Mouse (Mus musculus): ENCODE data around the gene Esrrg.

Gene Esrrg

DNA sequence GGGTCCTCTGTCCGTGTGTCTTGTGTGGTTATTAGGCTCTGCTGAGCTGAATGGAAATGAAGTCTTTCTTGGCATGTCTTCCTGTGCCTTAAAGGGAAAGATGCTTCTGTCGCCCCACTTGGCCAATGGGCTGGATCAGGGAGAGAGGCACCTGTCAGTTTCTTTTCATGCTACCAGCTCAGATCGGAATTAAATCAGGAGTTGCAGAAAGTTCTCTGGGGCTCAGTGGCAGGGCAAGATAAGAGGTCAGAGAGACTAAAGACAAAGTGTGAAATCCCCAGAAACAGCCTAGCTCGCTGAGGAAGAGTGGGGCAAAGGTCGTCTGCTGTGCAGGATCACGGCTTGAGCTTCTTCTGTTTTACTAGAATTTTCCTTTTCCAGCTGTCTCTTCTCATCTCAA is 97.5 kb downstream of the Esrrg start:
- DNase-seq (ENCODE audit: low spot score in 2 of 2): no peak

DNA sequence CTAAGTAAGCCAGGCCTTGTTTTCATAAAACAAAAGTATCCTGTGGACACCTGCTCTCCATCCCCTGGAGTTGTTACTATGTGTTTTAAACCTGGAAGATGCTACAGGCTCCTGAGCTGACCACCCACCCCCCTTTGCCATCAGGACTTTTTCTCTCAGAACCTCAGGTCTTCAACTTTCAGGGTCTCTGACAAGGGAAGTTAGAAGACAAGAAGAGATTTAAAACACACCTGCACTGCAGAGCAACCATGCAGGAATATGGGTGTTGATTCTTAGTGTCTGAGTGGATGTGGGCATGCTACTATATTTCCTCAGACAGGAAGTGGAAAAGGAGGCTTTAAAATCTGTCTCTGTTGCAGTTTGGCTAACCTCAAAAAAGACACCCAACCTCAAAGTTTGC is 98.6 kb downstream of the Esrrg start:
- DNase-seq (ENCODE audit: low spot score in 2 of 2): no peak

- no peak for DNase-seq (ENCODE audit: low spot score in 2 of 2)
Measured at GRCm38 (mm10) chr1:187710434-187710948, 101.9 kb downstream of the Esrrg start.

- DNase-seq (ENCODE audit: low spot score in 2 of 2): no peak
Measured at GRCm38 (mm10) chr1:187721035-187721434, 112.4 kb downstream of the Esrrg start.

GRCm38 (mm10) chr1:187722016-187722415 is 113.4 kb downstream of the Esrrg start:
- no peak for DNase-seq (ENCODE audit: low spot score in 2 of 2)

DNA sequence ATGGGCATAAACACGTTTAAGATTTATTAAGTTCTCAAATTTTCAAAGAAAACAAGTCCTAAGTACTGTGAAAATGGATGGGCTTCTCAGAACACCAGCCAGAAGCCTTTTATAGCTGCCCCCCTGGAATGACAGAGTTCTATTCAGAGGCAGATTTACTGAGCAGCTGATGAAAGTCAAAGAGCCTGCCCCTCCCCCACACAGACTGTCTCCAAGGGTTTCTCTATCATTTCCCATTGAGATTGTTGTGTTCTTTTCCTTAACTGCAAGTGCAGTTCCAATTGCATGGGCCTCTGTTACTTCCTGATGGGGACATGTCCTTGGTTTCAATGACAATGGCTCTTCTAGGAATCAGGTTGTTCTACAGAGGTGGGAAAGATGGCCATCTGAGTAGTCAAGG is 116.1 kb downstream of the Esrrg start:
- DNase-seq (ENCODE audit: low spot score in 2 of 2): no peak

DNA sequence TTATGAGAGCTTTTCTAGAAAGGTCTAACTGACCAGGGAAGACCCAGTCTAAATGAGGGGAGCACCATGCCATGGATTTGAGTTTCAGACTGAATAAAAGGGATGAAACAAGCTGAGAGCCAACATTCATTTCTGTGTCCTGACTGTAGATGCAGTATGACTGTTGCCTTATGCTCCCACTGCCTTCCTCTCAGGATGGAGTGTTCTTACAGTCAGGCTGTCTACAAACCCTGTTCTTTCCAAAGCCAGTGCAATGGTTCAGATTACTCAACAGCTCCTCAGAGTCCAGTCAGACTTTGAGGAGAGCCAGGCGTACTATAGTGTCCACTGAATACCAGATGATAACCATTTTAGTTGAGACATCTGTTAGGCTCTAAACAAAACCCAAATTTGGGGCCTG is 116.8 kb downstream of the Esrrg start:
- DNase-seq (ENCODE audit: low spot score in 2 of 2): no peak

GRCm38 (mm10) chr1:187731171-187731570 is 122.6 kb downstream of the Esrrg start:
- DNase-seq (ENCODE audit: low spot score in 2 of 2): no peak

GRCm38 (mm10) chr1:187736507-187736906 is 127.9 kb downstream of the Esrrg start:
- DNase-seq (ENCODE audit: low spot score in 2 of 2): no peak

GRCm38 (mm10) chr1:187737296-187737695 is 128.7 kb downstream of the Esrrg start:
- no peak for DNase-seq (ENCODE audit: low spot score in 2 of 2)

- DNase-seq (ENCODE audit: low spot score in 2 of 2): no peak
Measured at GRCm38 (mm10) chr1:187740531-187740930, 131.9 kb downstream of the Esrrg start.

DNA sequence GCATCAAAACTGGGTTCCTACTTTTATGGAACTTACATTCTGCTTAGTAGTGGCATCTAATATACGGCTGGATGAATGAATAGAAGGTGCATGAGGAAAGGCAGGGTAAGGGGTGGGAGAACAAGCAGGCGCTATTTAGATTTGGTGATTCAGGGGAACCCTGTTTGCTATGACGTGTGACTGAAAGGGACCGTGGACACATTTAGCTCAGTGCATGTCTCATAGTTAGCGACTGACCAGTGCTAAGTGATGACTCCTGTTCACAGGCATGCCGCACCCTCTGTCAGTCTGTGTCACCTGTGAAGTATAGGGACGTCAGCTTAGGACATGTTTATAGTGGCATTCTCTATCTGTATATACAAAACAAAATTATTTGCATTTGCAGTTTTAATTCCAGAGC is 132.7 kb downstream of the Esrrg start:
- no peak for DNase-seq (ENCODE audit: low spot score in 2 of 2)

- no peak for DNase-seq (ENCODE audit: low spot score in 2 of 2)
Measured at GRCm38 (mm10) chr1:187742071-187742470, 133.5 kb downstream of the Esrrg start.

DNA sequence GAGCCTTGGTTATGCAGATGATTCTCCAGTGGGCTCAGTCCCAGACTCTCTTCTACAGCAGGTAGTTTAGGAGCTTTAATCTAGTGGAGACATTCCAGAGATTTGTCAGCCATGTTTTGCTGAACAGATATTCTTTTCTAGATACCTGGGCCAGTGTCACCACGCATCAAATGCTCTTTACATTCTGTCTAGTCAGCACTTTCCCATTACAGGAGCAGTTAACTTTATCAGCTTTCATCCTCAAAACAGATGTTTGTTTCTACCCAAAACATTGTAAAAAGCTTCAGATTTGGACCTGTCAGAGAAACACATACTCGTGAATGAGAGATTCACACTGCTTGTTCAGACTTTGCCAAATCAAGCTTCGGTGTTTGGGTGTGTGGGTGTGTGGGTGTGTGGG is 140.7 kb downstream of the Esrrg start:
- no peak for DNase-seq (ENCODE audit: low spot score in 2 of 2)

DNA sequence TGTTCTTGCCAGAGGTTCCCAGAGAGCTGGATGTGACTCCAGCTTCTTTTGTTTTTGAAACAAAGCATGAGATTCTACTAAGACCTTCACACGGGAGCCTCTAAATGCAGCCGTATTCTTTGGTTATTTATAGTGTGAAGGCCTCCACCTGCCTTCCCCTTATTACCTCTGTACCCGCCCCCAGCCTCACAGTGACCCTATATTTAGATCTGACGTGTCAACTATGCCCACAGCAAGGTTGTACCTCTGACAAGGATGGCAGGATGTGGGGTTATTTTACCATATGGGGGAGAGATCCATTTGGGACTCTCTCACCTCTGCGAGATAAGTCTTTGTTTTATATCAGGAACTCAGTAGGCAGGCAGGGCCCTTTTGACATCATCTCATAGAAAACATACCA is 141.3 kb downstream of the Esrrg start:
- DNase-seq (ENCODE audit: low spot score in 2 of 2): no peak

DNA sequence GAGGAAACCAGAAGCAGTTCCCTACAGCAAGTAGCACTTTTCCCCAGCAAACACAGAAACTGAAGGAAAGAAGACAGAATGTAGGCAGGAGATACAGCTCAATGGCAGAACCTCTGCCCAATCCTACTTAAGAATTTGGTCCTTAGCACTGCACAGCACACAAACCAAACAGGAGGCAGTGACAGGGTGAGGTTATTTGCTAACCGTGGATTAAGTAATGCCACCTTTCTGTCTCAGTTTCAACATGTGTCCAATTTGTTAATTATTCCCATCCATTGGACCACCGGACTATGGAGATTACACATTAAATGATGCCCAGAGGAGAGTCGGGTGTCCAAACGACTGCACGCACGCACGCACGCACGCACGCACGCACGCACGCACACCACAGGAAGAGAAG is 146.9 kb downstream of the Esrrg start:
- DNase-seq (ENCODE audit: low spot score in 2 of 2): no peak

DNA sequence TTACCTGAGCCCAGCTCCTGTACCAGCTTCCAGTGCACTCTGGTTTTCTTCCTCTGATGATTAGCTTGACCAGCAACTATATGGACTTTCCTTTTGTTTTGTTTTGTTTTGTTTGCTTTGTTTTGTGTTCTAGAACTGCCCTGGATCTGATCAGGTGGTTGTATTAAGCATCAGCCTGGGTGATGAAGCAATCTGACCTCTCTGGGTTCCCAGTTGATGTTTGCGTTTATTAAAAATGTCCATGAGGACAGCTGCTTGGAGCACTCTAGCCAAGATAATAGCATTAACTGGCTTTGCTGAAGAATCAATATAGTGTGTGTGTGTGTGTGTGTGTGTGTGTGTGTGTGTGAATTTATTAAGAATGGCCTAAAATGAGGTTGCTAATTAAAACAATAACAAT is 149.4 kb downstream of the Esrrg start:
- no peak for DNase-seq (ENCODE audit: low spot score in 2 of 2)

DNA sequence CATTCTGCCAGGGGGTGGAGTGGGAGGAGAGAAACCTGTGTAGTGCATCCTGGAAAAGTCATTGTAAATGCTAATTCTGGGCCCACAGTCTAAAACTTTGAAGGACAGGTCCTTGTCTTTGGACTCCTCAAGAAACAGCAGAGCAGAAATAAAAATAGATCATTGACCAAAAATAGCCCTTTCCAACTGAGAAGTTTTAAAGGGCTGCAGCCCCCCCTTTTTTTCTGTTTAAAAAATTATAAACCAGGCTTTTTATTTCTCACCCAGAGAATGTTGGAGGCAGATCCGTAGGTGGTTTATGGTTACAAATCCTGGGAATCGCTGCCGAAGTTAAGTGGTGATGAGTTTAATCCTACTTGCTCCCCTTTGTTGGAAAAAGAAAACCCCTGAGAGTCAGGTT is 150.0 kb downstream of the Esrrg start:
- no peak for DNase-seq (ENCODE audit: low spot score in 2 of 2)

- no peak for DNase-seq (ENCODE audit: low spot score in 2 of 2)
Measured at GRCm38 (mm10) chr1:187759536-187759935, 150.9 kb downstream of the Esrrg start.

DNA sequence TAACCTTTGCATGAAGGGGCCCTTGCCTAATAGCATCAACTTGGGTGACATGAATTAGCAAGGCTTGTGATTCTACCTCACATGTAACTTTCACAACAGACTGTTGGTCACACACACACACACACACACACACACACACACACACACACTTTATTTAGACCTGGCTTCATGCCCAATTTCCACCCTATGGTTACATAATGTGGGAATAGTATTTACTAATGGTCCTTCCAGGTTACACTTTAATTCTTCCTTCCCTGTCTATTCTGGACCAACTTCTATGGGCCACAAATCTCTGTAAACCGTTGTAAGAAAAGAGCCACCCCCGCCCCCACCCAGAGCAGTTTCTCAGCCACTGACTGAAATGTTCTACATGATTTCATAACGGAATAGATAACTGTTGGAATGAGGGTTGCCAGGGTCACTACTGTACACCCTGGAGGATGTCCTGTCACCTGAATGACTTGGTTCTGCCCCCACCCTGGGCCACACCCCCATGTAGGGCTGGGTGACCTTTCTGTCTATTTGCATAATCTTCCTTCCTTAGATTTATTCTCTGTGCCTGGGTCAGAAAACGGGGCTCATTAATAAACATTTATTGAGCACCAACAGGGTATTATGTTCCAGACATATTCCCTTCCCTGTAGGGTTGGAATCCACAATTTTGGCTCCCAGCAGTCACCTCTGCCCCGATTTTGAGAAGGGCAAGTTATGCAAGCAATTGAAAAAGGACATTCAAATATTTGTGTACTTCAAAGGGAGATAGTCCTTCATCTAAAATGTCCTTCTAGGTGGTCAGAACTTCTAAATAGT is 154.3 kb downstream of the Esrrg start:
- no peak for DNase-seq (ENCODE audit: low spot score in 2 of 2)

DNA sequence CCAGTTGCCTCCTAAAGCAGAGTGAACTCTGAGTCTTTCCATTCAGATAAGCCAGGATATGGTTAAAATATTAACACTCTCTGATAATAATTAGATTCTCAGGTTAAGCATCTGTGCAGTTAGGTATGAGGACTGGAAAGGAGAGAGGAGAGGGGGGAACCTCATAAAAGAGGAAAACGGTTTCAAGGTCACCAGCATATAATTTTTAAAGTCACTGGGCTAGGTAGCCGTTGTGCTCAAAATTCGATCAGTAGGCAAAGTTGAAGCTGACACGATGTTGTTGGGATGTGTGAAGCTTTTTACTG is 154.8 kb downstream of the Esrrg start:
- DNase-seq (ENCODE audit: low spot score in 2 of 2): no peak

GRCm38 (mm10) chr1:187763821-187764220 is 155.2 kb downstream of the Esrrg start:
- no peak for DNase-seq (ENCODE audit: low spot score in 2 of 2)

DNA sequence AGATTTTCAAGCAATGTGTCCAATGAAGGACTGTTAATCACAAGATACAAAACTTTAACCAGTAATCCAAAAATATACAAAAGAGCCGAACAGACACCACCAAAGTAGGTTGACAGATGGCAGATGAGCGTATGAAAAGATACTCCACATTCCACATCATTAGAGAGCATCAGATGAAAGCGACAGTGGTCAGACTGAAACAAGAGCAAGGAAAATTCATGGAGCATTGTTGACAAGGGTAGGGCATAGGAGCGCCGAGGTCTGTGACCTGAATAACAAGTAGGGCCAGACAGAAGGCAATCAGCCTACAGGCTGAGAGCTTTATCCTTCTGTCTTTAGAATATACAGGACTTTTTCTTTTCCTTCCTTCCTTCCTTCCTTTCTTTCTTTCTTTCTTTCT is 157.0 kb downstream of the Esrrg start:
- no peak for DNase-seq (ENCODE audit: low spot score in 2 of 2)

GRCm38 (mm10) chr1:187767355-187767754 is 158.8 kb downstream of the Esrrg start:
- DNase-seq (ENCODE audit: low spot score in 2 of 2): no peak
